Mouse (Mus musculus): ENCODE measurements at regions not wholly inside any gene's neighbourhood (a gene's known extent, or its start where the extent isn't known, plus 50 kb on each side); places are given as distances from the start of the nearest gene placed in this dataset.
A peak's percentile ranks its signal among the peaks of the same experiment; 100 is the strongest.

DNA sequence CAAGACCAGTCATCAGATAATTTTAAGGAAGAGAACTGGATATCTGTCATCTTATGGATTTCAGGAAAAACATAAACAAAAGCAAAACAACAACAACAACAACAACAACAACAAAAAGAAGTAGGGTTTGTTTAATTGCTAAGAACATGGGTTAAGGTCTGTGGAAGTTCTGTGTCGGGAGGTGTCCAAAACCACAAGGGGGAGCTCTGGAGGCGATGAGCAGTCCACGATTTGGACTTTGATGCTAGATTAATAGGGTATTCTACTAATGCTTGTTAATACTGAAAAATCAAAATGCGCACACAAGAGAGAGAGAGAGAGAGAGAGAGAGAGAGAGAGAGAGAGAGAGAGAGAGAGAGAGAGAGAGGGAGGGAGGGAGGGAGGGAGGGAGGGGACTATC is 692.0 kb upstream of the Car10 start:
- DNase-seq (ENCODE audit: extremely low spot score in 1 of 2, low spot score in 1 of 2) = peak in 1 of 2 experiments; percentile 31

DNA sequence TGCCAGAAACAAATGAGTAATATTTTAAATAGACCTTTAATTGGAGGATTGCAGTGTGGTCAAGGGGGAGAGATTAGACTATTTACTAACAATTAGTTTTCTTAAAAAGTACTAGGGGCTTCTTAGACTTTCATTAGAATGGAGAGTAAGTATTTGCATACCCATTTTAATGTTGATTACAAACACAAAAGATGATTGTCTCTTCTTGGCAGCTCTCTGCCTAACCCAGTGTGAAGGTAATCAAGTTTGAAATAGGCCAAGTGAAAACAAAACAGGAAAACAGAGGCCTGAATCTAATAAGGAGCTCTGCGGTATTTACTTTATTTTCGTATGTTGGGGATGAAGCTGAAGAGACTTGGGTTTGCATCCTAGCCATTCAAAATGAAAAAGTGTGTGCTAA is 646.5 kb upstream of the Car10 start:
- peak in 1 of 2 experiments; percentile 0 for DNase-seq (ENCODE audit: extremely low spot score in 1 of 2, low spot score in 1 of 2)

DNA sequence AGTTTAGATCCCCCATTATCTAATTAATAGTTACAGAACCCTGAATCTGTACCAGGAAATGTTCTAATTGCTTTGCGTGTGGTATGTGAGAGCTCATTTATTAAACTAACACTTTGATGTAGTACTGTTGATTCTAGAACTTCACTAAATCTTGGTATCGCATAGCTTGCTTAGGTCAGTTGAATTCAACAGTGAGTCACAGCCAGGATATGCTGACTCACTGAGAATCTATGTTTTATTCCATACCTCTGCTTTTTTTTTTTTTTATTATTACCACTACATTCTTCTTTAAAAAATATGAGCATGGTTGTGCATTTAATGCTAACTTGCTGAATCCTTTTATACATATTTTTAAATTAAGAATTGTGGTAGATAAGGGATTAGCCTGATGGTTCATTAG is 602.5 kb upstream of the Car10 start:
- no peak for DNase-seq (ENCODE audit: extremely low spot score in 1 of 2, low spot score in 1 of 2)
